Mouse (Mus musculus) lung, postnatal 4 days (tissue): ENCODE results near the gene Ugt1a5.
A peak's percentile ranks its signal among the peaks of the same experiment; 100 is the strongest.

Source experiments
- DNase-seq, 2 experiments: peaks; one replicate each; pipeline ENCODE4 v3.0.0; 2021

Gene Ugt1a5

DNA sequence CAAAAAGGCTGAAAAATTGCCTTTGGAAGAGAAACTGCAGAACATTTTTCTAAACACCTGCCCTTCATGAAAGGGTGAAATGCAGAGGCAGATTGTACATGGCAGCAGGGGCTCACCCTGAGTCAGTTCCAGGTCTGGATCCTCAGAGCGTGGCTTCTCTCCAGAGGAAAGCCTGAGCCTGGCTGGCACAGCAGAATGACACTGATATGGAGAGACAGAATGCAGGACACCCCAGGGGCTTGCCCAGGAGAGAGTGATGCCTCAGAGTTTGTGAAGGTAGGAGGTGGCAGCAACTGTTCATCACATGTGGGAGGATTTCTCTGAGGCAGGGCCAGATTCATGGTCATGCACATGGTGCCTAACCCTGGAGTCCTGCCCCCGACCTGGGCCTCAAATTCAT is 34.2 kb downstream of the Ugt1a5 start:
- no peak for DNase-seq

DNA sequence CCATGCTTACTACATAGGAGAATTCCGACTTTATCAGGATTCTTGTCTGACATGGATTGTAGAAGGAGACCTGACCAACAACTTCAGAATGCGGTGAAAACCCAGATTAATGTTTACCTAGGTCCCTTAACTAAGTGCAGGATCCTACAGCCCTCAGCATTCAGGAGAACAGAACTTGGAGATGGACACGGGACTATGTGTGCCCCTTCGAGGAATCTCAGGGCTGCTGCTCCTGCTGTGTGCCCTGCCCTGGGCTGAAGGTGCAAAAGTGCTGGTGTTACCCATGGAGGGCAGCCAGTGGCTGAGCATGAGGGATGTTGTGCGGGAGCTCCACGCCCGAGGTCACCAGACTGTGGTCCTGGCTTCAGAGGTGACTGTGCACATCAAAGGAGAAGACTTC is 34.6 kb downstream of the Ugt1a5 start, which contains the start of gene Ugt1a2:
Gene Ugt1a2 (plus strand): TSS at position 146 of the 400 bp plus-strand sequence.
- DNase-seq = no peak

GRCm38 (mm10) chr1:88205294-88205922 is 39.6 kb downstream of the Ugt1a5 start, which contains the start of gene Dnajb3:
TSS of gene Dnajb3 (minus strand) at chr1:88205782.
- peak; percentile 83 to 87 for DNase-seq

DNA sequence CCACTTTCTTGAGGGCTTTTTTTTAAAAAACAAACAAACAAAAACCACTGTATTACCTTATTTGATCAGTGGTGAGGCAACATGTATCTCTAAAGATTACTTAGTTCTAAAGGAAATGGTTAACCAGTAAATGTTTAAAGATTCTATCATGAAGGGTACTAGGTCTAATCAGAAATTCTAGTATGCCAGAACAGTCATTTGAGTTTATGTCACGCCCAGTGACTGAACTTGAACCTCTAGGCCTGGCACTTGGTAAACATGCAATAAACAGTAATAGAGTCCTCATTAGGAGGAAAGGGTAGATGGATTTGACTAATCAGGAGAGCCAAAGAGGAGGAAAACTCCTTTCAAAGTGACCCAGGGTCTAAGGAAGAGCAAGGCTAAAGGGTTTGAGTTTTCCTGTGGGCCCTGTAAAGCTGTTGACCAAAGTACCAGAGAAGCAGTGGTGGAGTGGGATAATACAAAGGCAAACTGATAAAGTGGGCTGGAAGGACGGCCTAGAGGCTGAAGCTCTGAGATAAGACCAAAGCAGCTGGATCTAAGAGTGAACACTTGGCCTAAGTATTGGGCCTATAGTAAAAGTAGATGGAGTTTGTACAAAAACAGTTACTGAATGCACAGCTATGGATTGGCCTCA is 41.1 kb downstream of the Ugt1a5 start:
- DNase-seq = no peak

- peak in 1 of 2 experiments; percentile 8 for DNase-seq
Measured at GRCm38 (mm10) chr1:88211812-88212211, 46.0 kb downstream of the Ugt1a5 start, which contains the start of gene Ugt1a1. TSS of gene Ugt1a1 (plus strand) at chr1:88211959.

GRCm38 (mm10) chr1:88212341-88213045 is 46.7 kb downstream of the Ugt1a5 start:
- peak in 1 of 2 experiments; percentile 7 for DNase-seq

DNA sequence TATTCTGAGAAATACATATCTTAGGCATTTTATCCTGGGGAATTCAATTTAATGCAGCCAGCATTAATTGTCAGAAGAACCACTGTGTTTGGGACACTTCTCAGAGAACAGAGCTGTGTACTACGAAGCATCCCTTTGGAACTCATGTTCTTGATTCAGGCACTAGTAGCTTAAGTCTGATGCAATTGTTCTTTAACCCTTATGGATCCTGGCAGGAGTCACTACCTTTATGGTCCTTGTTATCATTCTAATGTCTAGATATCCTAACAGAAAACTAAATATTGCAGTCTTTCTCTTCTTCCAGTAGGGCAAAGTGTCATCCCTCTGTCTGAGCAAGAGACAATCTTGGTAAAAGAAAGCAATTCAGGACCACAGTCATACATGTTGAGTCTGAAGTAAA is 47.2 kb downstream of the Ugt1a5 start:
- no peak for DNase-seq

DNA sequence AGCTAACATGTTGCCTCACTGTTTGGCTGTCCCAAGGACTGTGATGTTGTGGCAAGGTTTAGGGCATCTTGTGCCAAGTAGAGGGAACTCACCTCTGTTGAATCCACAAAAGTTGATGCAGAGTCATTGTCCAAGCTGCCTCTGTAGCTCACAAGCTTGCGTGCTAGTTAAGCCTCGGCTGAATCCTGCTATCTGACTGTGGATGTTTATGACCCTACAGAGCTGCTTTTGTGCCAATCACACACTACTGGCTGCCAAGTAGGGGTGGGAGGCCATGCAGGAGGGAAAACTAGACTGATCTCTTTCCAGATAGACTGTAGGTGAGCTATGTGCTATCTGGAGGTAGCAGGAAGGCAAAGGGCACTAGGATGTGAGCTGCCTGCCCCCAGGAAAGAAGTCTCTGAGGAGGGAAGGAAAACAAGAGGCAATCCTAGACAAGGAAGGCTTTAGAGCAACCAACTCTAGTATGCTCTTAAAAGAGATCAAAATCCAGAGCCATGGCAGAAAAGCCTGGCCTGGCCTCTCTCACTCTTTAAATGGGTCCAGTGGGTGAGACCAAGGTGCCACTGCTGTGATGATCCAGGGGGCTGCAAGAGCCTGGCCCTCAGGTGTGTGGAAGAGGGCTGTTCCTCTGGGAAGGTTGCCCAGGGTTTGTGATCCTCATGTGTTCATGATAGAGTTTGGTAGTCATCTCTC is 48.1 kb downstream of the Ugt1a5 start:
- DNase-seq = peak; percentile 22 to 32

DNA sequence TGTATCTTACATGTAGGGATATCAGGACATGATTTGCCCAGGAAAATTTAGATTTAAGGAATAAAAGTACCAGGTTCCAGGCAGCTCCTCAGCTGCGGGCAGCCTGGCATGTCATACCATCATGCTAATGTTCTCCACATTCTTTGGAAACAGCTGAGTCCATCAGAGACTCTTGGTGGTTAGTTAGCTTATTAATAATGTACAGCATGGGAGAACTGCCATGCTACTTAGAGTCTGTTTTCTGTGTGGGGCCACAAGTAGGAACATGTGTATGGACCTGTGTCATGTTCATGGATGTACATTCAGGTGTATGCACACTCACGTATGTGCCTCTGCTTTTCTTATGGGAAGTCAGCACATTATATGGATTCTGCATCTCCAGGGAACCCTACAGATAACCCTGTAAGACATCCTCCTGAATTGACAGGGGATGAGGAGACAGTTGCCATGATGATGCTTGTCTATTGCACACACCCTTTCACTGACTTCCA is 48.7 kb downstream of the Ugt1a5 start:
- peak in 1 of 2 experiments; percentile 7 for DNase-seq

GRCm38 (mm10) chr1:88215466-88216380 is 49.9 kb downstream of the Ugt1a5 start:
- DNase-seq = peak in 1 of 2 experiments; percentile 6

DNA sequence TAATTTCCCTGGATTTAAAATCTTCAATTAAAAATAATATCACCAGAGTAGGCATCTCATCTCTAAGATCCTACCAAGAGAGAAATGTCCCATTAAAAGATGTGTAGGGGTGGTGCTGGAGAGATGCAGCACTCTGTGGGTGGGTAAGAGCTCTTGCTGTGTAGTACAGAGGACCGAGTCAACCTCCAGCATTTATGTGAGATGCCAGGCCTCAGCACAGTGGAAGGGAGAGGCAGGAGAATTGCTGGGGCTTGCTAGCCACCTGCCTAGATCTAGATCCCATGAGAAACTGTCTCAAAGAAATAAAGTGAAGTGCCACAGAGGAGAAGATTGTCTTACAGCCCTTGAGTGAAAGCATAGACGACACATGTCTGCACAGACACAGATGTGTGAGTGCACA is 50.7 kb downstream of the Ugt1a5 start:
- peak in 1 of 2 experiments; percentile 4 for DNase-seq

- DNase-seq = peak in 1 of 2 experiments; percentile 4
Measured at GRCm38 (mm10) chr1:88217144-88217543, 51.3 kb downstream of the Ugt1a5 start.

- peak in 1 of 2 experiments; percentile 5 for DNase-seq
Measured at GRCm38 (mm10) chr1:88217576-88217975, 51.8 kb downstream of the Ugt1a5 start.

- DNase-seq = peak; percentile 23 to 36
Measured at GRCm38 (mm10) chr1:88218051-88218450, 52.2 kb downstream of the Ugt1a5 start.

DNA sequence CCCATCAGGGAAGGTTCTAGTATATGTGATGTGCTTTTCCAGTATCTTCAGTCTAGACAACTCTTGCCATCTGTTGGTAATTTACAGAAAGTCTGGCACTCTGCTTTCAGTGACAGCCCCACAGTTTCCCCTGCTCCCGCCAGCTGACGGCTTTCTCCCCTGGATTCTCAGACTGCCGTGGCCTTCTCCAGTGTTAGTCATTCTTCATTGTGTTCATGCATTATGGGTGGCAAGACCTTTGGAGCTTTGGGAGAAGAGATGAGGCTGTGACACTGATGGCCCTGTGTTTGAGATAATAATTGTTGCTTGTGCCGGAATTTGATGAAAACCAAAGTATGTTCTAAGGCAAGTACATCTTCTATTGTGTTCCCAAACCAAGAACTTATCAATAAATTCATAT is 52.8 kb downstream of the Ugt1a5 start:
- no peak for DNase-seq

GRCm38 (mm10) chr1:88219054-88219453 is 53.2 kb downstream of the Ugt1a5 start:
- peak in 1 of 2 experiments; percentile 12 for DNase-seq

DNA sequence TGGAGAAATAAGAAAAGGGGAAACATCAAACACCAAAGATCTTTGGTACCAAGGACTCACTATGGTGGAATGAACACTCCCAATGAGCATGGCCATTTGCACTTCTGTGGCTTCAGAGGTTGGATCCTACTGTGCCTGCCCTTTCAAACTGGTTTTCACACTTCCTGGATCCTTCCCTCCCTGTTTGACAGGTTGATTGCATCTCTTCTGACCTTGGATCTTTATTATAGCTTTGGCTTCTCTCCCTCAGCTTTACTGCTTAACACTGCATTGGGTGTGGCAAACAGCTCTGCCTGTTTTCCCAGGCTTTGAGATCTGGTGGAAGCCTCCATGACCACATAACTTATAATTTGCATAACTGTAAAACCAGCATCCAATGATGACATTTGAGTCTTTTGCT is 54.5 kb downstream of the Ugt1a5 start:
- peak in 1 of 2 experiments; percentile 21 for DNase-seq

DNA sequence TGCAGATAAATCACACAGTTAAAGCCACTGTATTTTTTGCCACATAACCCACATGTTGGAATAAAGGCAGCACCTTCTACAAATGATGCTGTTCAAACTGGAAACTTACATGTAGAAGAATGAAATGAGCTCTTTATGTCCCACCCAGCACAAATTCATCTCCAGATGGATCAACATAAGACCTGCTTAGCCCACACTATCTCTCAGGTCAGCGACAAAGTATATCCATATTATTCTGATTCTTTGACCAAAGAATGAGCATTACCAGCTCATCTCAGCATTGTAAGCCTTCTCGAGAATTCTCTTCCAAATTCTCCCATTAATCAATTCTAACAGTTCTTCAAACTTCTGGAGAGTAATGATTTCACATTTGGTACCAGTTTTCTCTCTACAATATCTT is 56.4 kb downstream of the Ugt1a5 start:
- no peak for DNase-seq

- peak; percentile 9 to 24 for DNase-seq
Measured at GRCm38 (mm10) chr1:88223011-88223515, 57.3 kb downstream of the Ugt1a5 start.

DNA sequence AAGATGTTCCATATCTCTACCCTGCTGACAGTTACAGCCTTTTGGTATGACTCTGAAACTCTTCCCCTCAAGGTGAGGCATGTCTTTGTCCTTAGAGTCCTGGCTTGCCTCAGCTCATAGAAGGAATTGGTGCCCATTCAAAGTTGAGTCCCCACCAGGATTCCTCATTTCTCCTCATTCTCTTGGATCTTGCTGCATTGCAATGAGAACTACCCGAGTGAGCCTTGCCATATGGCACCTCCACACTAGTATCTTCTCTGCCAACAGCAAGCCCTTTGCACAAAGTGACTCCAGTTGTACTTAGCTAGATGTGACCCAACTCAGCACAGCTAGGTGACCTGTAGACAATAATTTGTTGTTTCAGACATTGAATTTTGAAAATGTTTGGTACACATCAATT is 57.8 kb downstream of the Ugt1a5 start:
- DNase-seq = peak; percentile 25 to 34

GRCm38 (mm10) chr1:88224029-88224776 is 58.4 kb downstream of the Ugt1a5 start:
- peak; percentile 39 to 44 for DNase-seq
